Mouse (Mus musculus) ovary, adult 18-20 months (tissue): Measurements from ENCODE around the gene Slc22a23.
"Not testable (repeated sequence)": the region's sequence is repeated elsewhere in the genome, so short reads cannot be mapped to it uniquely, and the experiment has no call there.

ENCODE experiments used
- DNase-seq: peaks from one replicate; pipeline ENCODE4 v3.0.0; 2022; ENCODE audit warnings: low spot score, mixed read lengths

The Slc22a23 gene

GRCm38 (mm10) chr13:34345128-34346085, at the start of gene Slc22a23:
Gene Slc22a23, minus strand, starts transcription at chr13:34345182.
- DNase-seq: peak; percentile 31

GRCm38 (mm10) chr13:34394305-34394704, 49.3 kb upstream of the Slc22a23 start:
- DNase-seq: not testable (repeated sequence)

- no peak for DNase-seq
These were observed 47.4 kb upstream of the Slc22a23 start for GRCm38 (mm10) chr13:34392376-34392775.

- DNase-seq: no peak
These were observed 43.2 kb upstream of the Slc22a23 start for GRCm38 (mm10) chr13:34388219-34388618.

- no peak for DNase-seq
These were observed 38.4 kb upstream of the Slc22a23 start for GRCm38 (mm10) chr13:34383416-34383815.

GRCm38 (mm10) chr13:34378926-34379325, 33.9 kb upstream of the Slc22a23 start:
- no peak for DNase-seq

- no peak for DNase-seq
These were observed 30.2 kb upstream of the Slc22a23 start for GRCm38 (mm10) chr13:34375145-34375544.

GRCm38 (mm10) chr13:34372870-34373478, 28.0 kb upstream of the Slc22a23 start:
- no peak for DNase-seq

- no peak for DNase-seq
These were observed 27.2 kb upstream of the Slc22a23 start for GRCm38 (mm10) chr13:34371951-34372869.

- DNase-seq: no peak
These were observed 25.4 kb upstream of the Slc22a23 start for GRCm38 (mm10) chr13:34370281-34370825.

- no peak for DNase-seq
These were observed 20.2 kb upstream of the Slc22a23 start for GRCm38 (mm10) chr13:34365226-34365625.

- DNase-seq: no peak
These were observed 10.7 kb upstream of the Slc22a23 start for GRCm38 (mm10) chr13:34355656-34356055.

GRCm38 (mm10) chr13:34354830-34355624, 10.0 kb upstream of the Slc22a23 start:
- no peak for DNase-seq

- no peak for DNase-seq
These were observed 8.3 kb upstream of the Slc22a23 start for GRCm38 (mm10) chr13:34353241-34353640.

- DNase-seq: no peak
These were observed 6.5 kb upstream of the Slc22a23 start for GRCm38 (mm10) chr13:34351437-34351836.

- DNase-seq: no peak
These were observed 3.2 kb upstream of the Slc22a23 start for GRCm38 (mm10) chr13:34347960-34348889.

- DNase-seq: no peak
These were observed 1.8 kb upstream of the Slc22a23 start for GRCm38 (mm10) chr13:34346748-34347147.

- no peak for DNase-seq
These were observed 1.3 kb upstream of the Slc22a23 start for GRCm38 (mm10) chr13:34346238-34346637.

- DNase-seq: peak; percentile 2
These were observed 430 bp downstream of the Slc22a23 start for GRCm38 (mm10) chr13:34344376-34345127.
